Mouse (Mus musculus): Measurements from ENCODE around the gene Olfr73. TPM values are rescaled to one million over a fixed set of nuclear protein-coding genes. Genes with fewer than 3 reads are reported as not detected.

The Olfr73 gene
- polyA plus RNA-seq (2017; shearing (Covaris generic)), result not detected

DNA sequence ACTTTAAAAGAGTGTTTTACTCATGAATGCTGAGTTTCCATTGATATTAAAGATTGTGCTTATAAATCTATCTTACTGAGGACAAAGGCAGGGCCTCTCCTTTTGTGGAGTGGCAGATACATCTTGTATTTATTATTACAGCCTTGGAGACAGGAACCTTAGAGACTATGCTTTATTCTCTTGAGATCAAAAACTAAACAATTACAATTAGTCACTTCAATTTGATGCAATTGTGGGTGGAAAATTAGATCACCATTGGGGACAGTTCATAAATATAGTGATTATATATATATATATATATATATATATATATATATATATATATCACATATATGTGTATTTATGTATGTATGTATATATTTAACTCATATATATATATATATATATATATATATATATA lies at the start of gene Olfr73:
Gene Olfr73 (minus strand): TSS at position 101 of the 400 bp plus-strand sequence.

DNA sequence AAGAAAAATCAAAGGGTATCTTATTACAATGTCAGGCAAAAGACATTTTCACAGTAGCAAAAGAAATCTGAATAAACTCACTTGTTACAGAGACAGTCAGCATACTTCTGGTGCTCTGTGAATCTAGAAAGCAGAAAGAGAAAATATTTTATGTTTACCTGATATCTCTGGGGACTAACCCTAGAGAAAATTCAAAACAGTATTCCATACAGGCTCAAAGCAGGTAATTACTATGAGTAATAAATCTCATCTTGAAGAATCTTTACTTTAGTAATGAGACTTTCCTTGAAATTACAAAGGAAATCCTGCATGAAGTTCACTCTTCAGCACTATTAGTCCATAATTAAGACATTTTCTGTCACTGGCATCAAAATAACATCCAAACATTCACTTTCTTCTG lies 34.2 kb upstream of the Olfr73 start, which contains the start of gene Olfr1163:
Gene Olfr1163 (minus strand): TSS at position 101 of the 400 bp plus-strand sequence.

DNA sequence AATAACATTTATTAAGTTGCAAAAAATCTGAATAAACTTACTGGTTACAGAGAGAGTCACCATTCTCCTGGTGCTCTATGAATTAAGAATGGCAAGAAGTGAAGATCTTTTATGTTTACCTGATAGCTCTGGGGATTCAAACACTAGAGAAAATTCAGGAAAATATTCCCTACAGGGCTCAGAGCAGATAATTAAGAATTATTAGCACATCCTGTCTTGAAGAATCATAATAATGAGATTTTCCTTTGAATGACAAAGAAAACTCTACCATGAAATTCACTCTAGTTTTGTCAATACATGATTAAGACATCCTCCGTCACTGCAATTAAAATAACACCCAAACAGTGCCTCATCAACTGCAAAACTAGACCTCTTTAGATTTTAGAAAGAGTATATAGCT lies 13.5 kb upstream of the Olfr73 start, which contains the start of gene Olfr1162:
Gene Olfr1162 (minus strand): TSS at position 101 of the 400 bp plus-strand sequence.

DNA sequence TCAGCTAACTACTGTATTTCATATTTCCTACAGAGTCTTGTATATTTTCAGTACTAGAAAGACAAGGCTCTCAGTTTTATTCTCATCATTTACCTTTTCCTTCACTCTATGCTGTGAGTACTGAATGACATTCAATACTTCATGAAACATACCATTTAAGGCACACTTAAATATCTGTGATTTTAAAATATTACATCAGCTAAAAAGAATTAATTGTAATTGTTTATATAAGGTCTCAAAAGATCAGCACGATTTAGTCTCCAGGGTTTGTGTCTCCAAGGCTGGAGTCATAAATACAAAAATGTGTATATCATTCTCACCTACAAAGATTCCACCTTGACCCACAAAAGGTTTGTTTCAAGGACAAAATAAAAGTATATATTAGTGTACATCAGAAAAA lies 15.0 kb downstream of the Olfr73 start, which contains the start of gene Olfr1161:
Gene Olfr1161 (plus strand): TSS at position 301 of the 400 bp plus-strand sequence.

DNA sequence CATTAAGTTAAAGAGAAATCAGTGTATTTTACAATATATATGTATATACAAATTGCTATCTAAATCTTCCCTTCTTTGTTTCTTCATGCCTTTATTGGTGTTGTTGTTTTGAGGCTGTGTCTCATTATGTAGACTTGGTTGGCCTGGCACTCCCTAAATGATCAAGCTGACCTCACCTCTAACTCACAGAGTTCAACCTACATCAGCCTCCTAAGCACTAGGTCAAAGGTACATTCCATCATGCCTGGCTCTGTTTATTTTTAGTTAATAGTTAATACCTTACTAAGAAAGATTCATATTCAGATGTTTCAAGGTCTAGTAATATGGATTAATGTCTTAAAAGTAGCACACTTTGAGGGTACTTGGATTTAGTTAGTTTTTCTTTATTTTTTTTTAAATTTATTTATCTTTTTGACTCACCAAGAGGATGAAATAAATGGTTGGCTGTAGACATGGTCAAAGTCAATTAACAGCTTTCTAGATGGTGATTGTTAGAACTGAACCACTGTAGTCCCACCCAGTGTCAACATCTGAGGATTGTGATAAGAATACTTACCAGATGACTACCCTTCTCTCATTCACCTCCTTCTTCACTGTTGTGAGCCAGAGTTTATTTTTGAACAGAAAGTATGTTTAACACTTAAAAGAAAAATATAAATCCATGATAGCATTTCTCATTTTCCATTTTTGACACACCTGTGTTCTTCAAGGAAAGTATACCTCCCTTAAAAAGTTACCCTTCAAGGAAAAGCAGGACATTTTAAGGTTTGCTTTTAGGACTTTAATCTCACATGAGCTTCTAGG lies 29.8 kb downstream of the Olfr73 start, which contains the start of gene Olfr1160:
Gene Olfr1160 (minus strand): TSS at position 754 of the 804 bp plus-strand sequence.

DNA sequence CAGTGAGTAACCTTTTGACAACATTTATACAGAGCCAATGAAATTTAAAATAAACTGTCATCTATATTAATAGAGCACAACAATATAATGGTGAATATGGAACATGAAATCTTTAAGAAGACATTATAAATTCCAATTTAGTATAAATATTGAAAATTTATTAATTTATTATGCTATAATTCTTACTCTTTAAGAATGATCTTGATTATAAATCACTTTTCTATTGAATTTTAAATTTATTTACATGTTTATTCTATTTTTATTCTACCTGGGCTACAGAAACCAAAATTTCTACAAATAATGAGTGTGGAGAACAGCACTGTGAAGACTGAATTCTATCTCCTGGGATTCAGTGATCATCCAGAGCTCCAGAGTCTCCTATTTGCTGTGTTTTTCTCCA lies 47.7 kb downstream of the Olfr73 start, which contains the start of gene Olfr1158:
Gene Olfr1158 (plus strand): TSS at position 301 of the 400 bp plus-strand sequence.

Other genes starting within 250 kb of the Olfr73 start
- gene Olfr1143, start 237.1 kb downstream of the Olfr73 start, polyA plus RNA-seq (2017; shearing (Covaris generic)), result under 1 TPM in 1 of 2 experiments, not detected in 1; 0.71 TPM
- not detected for gene Olfr1145, start 227.9 kb downstream of the Olfr73 start, polyA plus RNA-seq (2017; shearing (Covaris generic))
- gene Olfr1148, start 207.2 kb downstream of the Olfr73 start, polyA plus RNA-seq (2017; shearing (Covaris generic)), result under 1 TPM in 1 of 2 experiments, not detected in 1; 0.81 TPM
- gene Olfr1150-ps1, start 193.7 kb downstream of the Olfr73 start, polyA plus RNA-seq (2017; shearing (Covaris generic)), result not detected
- under 1 TPM; 0.20 to 0.82 TPM for gene Olfr1151, start 181.8 kb downstream of the Olfr73 start, polyA plus RNA-seq (2017; shearing (Covaris generic))
- gene Olfr1152, start 171.2 kb downstream of the Olfr73 start, polyA plus RNA-seq (2017; shearing (Covaris generic)), result under 1 TPM; 0.08 to 0.44 TPM
- gene Olfr1153, start 142.7 kb downstream of the Olfr73 start, polyA plus RNA-seq (2017; shearing (Covaris generic)), result not detected
- not detected for gene Olfr1154, start 132.5 kb downstream of the Olfr73 start, polyA plus RNA-seq (2017; shearing (Covaris generic))
- gene Olfr1155, start 92.6 kb downstream of the Olfr73 start, polyA plus RNA-seq (2017; shearing (Covaris generic)), result not detected
- under 1 TPM; 0.11 to 0.26 TPM for gene Olfr1156, start 84.6 kb downstream of the Olfr73 start, polyA plus RNA-seq (2017; shearing (Covaris generic))
- under 1 TPM in 1 of 2 experiments, not detected in 1; 0.18 TPM for gene Olfr1157, start 69.4 kb downstream of the Olfr73 start, polyA plus RNA-seq (2017; shearing (Covaris generic))
- under 1 TPM in 1 of 2 experiments, not detected in 1; 0.60 TPM for gene Olfr74, start 63.0 kb downstream of the Olfr73 start, polyA plus RNA-seq (2017; shearing (Covaris generic))
- gene Olfr1158, start 47.6 kb downstream of the Olfr73 start, polyA plus RNA-seq (2017; shearing (Covaris generic)), result not detected
- gene Olfr1160, start 29.4 kb downstream of the Olfr73 start, polyA plus RNA-seq (2017; shearing (Covaris generic)), result under 1 TPM in 1 of 2 experiments, not detected in 1; 0.04 TPM
- gene Olfr1161, start 14.9 kb downstream of the Olfr73 start, polyA plus RNA-seq (2017; shearing (Covaris generic)), result not detected
- under 1 TPM in 1 of 2 experiments, not detected in 1; 0.10 TPM for gene Olfr1162, start 13.4 kb upstream of the Olfr73 start, polyA plus RNA-seq (2017; shearing (Covaris generic))
- under 1 TPM in 1 of 2 experiments, not detected in 1; 0.80 TPM for gene Olfr1163, start 34.1 kb upstream of the Olfr73 start, polyA plus RNA-seq (2017; shearing (Covaris generic))
- not detected for gene Olfr1164, start 56.3 kb upstream of the Olfr73 start, polyA plus RNA-seq (2017; shearing (Covaris generic))
- gene Olfr1166, start 90.6 kb upstream of the Olfr73 start, polyA plus RNA-seq (2017; shearing (Covaris generic)), result not detected
- gene Olfr1167, start 117.5 kb upstream of the Olfr73 start, polyA plus RNA-seq (2017; shearing (Covaris generic)), result not detected
- not detected for gene Olfr1168, start 144.2 kb upstream of the Olfr73 start, polyA plus RNA-seq (2017; shearing (Covaris generic))
- not detected for gene Olfr1170, start 190.6 kb upstream of the Olfr73 start, polyA plus RNA-seq (2017; shearing (Covaris generic))
- under 1 TPM in 1 of 2 experiments, not detected in 1; 0.15 TPM for gene Olfr1173, start 242.2 kb upstream of the Olfr73 start, polyA plus RNA-seq (2017; shearing (Covaris generic))